Mouse (Mus musculus) heart, postnatal 0 days (tissue): Measurements from ENCODE around the gene Msl1. TPM values are rescaled to one million over a fixed set of nuclear protein-coding genes. Genes with fewer than 3 reads are reported as not detected.

Experiments
- ATAC-seq: fragments of 200-750 bp; cut with Nextera tagmentation; 2 replicates; pipeline ENCODE4 v1.8.0; 2017; ENCODE audit warnings: low read depth, moderate number of reproducible peaks, moderate library complexity; ENCODE audit not compliant: insufficient read depth
- DNase-seq: peaks from one replicate; pipeline ENCODE4 v3.0.0-alpha.2; 2016; ENCODE audit warnings: low spot score
- H3K27ac ChIP-seq: fragments of 300-500 bp; sonication (generic); 2 replicates; pipeline ENCODE4 v1.5.1; 2014; ENCODE audit warnings: low read depth, mild to moderate bottlenecking
- H3K27me3 ChIP-seq: fragments of 300-500 bp; sonication (generic); 2 replicates; pipeline ENCODE4 v1.6.1; 2014; ENCODE audit warnings: low read length, mixed read lengths; ENCODE audit not compliant: control insufficient read depth, insufficient read depth
- H3K36me3 ChIP-seq: fragments of 300-500 bp; sonication (generic); replicated peaks from 2 replicates; pipeline ENCODE4 v1.6.1; 2014; ENCODE audit warnings: low read length, mixed read lengths; ENCODE audit not compliant: control insufficient read depth, insufficient read depth
- H3K4me1 ChIP-seq: fragments of 300-500 bp; sonication (generic); 2 replicates; pipeline ENCODE4 v1.6.1; 2014; ENCODE audit warnings: antibody characterized with exemption; ENCODE audit not compliant: control insufficient read depth, insufficient read depth
- H3K4me2 ChIP-seq: fragments of 300-500 bp; sonication (generic); 2 replicates; pipeline ENCODE4 v1.6.1; 2014; ENCODE audit warnings: low read depth, mild to moderate bottlenecking, low read length, moderate library complexity
- H3K4me3 ChIP-seq: fragments of 300-500 bp; sonication (generic); 2 replicates; pipeline ENCODE4 v1.5.1; 2014; ENCODE audit warnings: low read depth, low read length
- H3K9ac ChIP-seq: fragments of 300-500 bp; sonication (generic); replicated peaks from 2 replicates; pipeline ENCODE4 v1.6.1; 2014; ENCODE audit warnings: low read depth, low read length, mixed read lengths
- H3K9me3 ChIP-seq: fragments of 300-500 bp; sonication (generic); replicated peaks from 2 replicates; pipeline ENCODE4 v1.6.1; 2016; ENCODE audit warnings: low read length; ENCODE audit not compliant: control insufficient read depth
- CTCF ChIP-seq: IDR thresholded peaks from 2 replicates; pipeline ENCODE4 v1.5.1; 2016; ENCODE audit warnings: antibody characterized with exemption, control low read depth, low read depth
- EP300 ChIP-seq: IDR thresholded peaks from 2 replicates; pipeline ENCODE4 v1.6.1; 2016; ENCODE audit warnings: antibody characterized with exemption, low read depth
- WGBS: fragments of 180-500 bp; shearing (Covaris S2); extraction: QIAGEN DNeasy Blood & Tissue Kit; methylation state at CpG from one replicate; pipeline ENCODE4 v1.1.7; 2014; 5-methylcytosine and 5-hydroxymethylcytosine counted together
- polyA plus RNA-seq: library from polyadenylated mRNA; unstranded; fragments of >200 nt; fragmentation: Nextera tagmentation; extraction: Ambion mirVana; gene quantifications from 2 replicates; pipeline ENCODE4 v1.2.1, GENCODE M21; 2015
- total RNA-seq: library from RNA; depleted of rRNA; stranded (reverse); fragments of >200 nt; gene quantifications from 2 replicates; pipeline ENCODE4 v1.2.3, GENCODE M21; 2014; ENCODE audit warnings: low replicate concordance; rRNA removed

Gene Msl1
- total RNA-seq (47.4 and 54.6 TPM in 2 replicates), polyA plus RNA-seq (11.3 and 12.6 TPM in 2 replicates)

- Histone ChIP-seq H3K4me1 (peaks cover 24% of the 10 kb centered on the region), H3K27ac (peak within 1 kb of the TSS; percentile 99), H3K4me2 (peak within 1 kb of the TSS; percentile 90), H3K36me3 (peaks cover 18% of the 10 kb centered on the region), H3K9me3 (no peaks in the 10 kb centered on the region), H3K27me3 (no peaks in the 10 kb centered on the region), H3K9ac (peak within 1 kb of the TSS; percentile 100), H3K4me3 (peak within 1 kb of the TSS; percentile 99)
- TF ChIP-seq EP300 (peak; percentile 81; the same call in 1 of the 2 replicates), CTCF (no peak; the same call in 1 of the 2 replicates)
- DNase-seq (peak; percentile 87), ATAC-seq (peak; percentile 78)
- WGBS = under 1% methylated on average over 59 of the region's 89 CpGs
Measured at GRCm38 (mm10) chr11:98795015-98795713, at the start of gene Msl1. Msl1 (plus strand) TSS chr11:98795516.

- Histone ChIP-seq H3K4me2 (peak overlapping the region; percentile 59), H3K9ac (0 out of 2 replicates have a peak overlapping the region, but pooled peaks have one; percentile 3), H3K36me3 (no peaks in the 10 kb centered on the region), H3K9me3 (no peaks in the 10 kb centered on the region), H3K4me1 (peaks cover 82% of the 10 kb centered on the region), H3K27me3 (no peaks in the 10 kb centered on the region), H3K4me3 (no peak overlapping the region; the same call in 1 of the 2 replicates), H3K27ac (peak overlapping the region; percentile 96)
- DNase-seq (no peak), ATAC-seq (no peak)
- WGBS = 42% methylated on average over 12 of the region's 12 CpGs
- TF ChIP-seq CTCF (no peak), EP300 (no peak)
Measured at GRCm38 (mm10) chr11:98745932-98746853, 49.1 kb upstream of the Msl1 start.

GRCm38 (mm10) chr11:98746855-98747693 lies 48.2 kb upstream of the Msl1 start:
- H3K4me3 ChIP-seq = peak overlapping the region; percentile 30
- WGBS = 4% methylated on average over 19 of the region's 19 CpGs
- peak overlapping the region; percentile 59 for H3K4me2 ChIP-seq
- ATAC-seq = peak; percentile 51
- peak; percentile 85 for DNase-seq
- no peak overlapping the region; the same call in 1 of the 2 replicates for H3K9ac ChIP-seq
- no peaks in the 10 kb centered on the region for H3K9me3 ChIP-seq
- peaks cover 91% of the 10 kb centered on the region for H3K4me1 ChIP-seq
- no peaks in the 10 kb centered on the region for H3K36me3 ChIP-seq
- H3K27ac ChIP-seq = peak overlapping the region; percentile 96
- TF ChIP-seq EP300 (no peak), CTCF (no peak)
- H3K27me3 ChIP-seq = no peaks in the 10 kb centered on the region

- Histone ChIP-seq H3K4me1 (peaks cover 96% of the 10 kb centered on the region), H3K9ac (peak overlapping the region; percentile 35)
Measured at GRCm38 (mm10) chr11:98747804-98748505, 47.4 kb upstream of the Msl1 start.

More at GRCm38 (mm10) chr11:98747804-98748505, 47.4 kb upstream of the Msl1 start:
- DNase-seq (no peak), ATAC-seq (no peak)
- no peaks in the 10 kb centered on the region for H3K27me3 ChIP-seq
- 29% methylated on average over 6 of the region's 6 CpGs for WGBS
- H3K4me2 ChIP-seq = peak overlapping the region; percentile 59
- H3K27ac ChIP-seq = peak overlapping the region; percentile 96
- no peak for TF ChIP-seq EP300
- TF ChIP-seq CTCF = no peak
- no peaks in the 10 kb centered on the region for H3K9me3 ChIP-seq
- H3K36me3 ChIP-seq = no peaks in the 10 kb centered on the region; the same call in 1 of the 2 replicates
- 0 out of 2 replicates have a peak overlapping the region, but pooled peaks have one; percentile 15 for H3K4me3 ChIP-seq
